Mouse (Mus musculus): ENCODE results near the gene Inafm1. TPM values are rescaled to one million over a fixed set of nuclear protein-coding genes. Genes with fewer than 3 reads are reported as not detected.
"Not testable (repeated sequence)": the region's sequence is repeated elsewhere in the genome, so short reads cannot be mapped to it uniquely, and the experiment has no call there.

Gene Inafm1
- polyA plus RNA-seq, 1 experiment from 2014 or later = 33.8 TPM

DNA sequence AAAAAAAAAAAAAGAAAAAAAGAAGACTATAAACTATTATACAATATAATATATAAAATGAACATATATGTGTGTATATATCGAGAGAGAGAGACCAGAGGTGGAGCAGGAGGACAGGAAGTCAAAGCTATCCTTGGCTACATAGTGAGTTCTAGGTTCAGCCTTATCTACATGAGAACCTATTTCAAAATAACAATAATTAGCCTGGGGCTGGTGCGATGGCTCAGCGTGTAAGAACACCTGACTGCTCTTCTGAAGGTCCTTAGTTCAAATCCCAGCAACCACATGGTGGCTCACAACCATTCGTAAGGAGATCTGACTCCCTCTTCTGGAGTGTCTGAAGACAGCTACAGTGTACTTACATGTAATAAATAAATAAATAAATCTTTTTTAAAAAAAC lies 17.5 kb downstream of the Inafm1 start:
- not testable (repeated sequence) for H3K9me3 ChIP-seq; ATAC-seq (ENCODE audit: low FRiP score); H3K36me3 ChIP-seq; H3K27me3 ChIP-seq; H3K9ac ChIP-seq; H3K4me2 ChIP-seq; H3K4me1 ChIP-seq (replicated peaks); H3K4me3 ChIP-seq; H3K27ac ChIP-seq
- 84% methylated on average over 4 of the region's 4 CpGs for WGBS

- H3K27ac ChIP-seq = no peak overlapping the region
- no peak overlapping the region for H3K9ac ChIP-seq
- H3K36me3 ChIP-seq = no peaks in the 10 kb centered on the region
- H3K9me3 ChIP-seq = no peaks in the 10 kb centered on the region
- peaks cover 5% of the 10 kb centered on the region; the same call in 1 of the 2 replicates for H3K27me3 ChIP-seq
- H3K4me3 ChIP-seq = no peak overlapping the region
- no peak overlapping the region for H3K4me2 ChIP-seq
- WGBS = 63% methylated on average over 4 of the region's 4 CpGs
- no peaks in the 10 kb centered on the region for H3K4me1 ChIP-seq (replicated peaks)
- ATAC-seq (ENCODE audit: low FRiP score) = no peak
Observed at GRCm38 (mm10) chr7:16254195-16254594, 19.2 kb downstream of the Inafm1 start.

DNA sequence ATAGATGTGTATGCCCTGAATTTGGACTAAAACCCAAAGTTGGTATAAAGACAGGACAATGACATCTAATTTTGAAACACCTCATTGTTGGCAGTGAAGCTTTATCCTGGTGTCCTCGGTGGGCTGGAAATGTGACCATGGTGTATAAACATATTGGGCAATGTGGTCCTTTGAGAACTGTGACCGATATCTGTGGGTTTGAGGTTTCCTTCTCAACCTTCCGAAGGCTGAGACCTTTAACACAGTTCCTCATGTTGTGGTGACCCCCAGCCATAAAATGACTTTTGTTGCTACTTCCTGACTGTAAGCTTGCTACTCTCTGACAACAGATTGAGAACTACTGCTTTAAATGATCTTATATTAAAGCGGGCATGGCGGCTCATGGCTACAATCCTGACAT lies 22.7 kb downstream of the Inafm1 start:
- Histone ChIP-seq H3K4me3 (no peak overlapping the region), H3K27ac (no peak overlapping the region), H3K4me1 (replicated peaks) (no peaks in the 10 kb centered on the region), H3K9ac (no peak overlapping the region), H3K9me3 (no peaks in the 10 kb centered on the region), H3K4me2 (no peak overlapping the region), H3K36me3 (no peaks in the 10 kb centered on the region), H3K27me3 (no peaks in the 10 kb centered on the region)
- ATAC-seq (ENCODE audit: low FRiP score) = no peak
- WGBS = 89% methylated on average over 5 of the region's 5 CpGs

- WGBS = 60% methylated on average over 2 of the region's 4 CpGs
- Histone ChIP-seq H3K4me2 (no peak overlapping the region), H3K36me3 (no peaks in the 10 kb centered on the region), H3K9me3 (no peaks in the 10 kb centered on the region), H3K9ac (no peak overlapping the region), H3K4me1 (replicated peaks) (no peaks in the 10 kb centered on the region), H3K27ac (no peak overlapping the region), H3K27me3 (no peaks in the 10 kb centered on the region), H3K4me3 (no peak overlapping the region)
- no peak for ATAC-seq (ENCODE audit: low FRiP score)
Observed at GRCm38 (mm10) chr7:16245958-16246357, 27.5 kb downstream of the Inafm1 start.

GRCm38 (mm10) chr7:16244067-16244466 lies 29.4 kb downstream of the Inafm1 start, which contains the start of gene C5ar2:
Gene C5ar2 (minus strand): TSS chr7:16244154.
- no peak within 1 kb of the TSS for H3K4me2 ChIP-seq
- no peaks in the 10 kb centered on the region for H3K27me3 ChIP-seq
- no peak for ATAC-seq (ENCODE audit: low FRiP score)
- no peak within 1 kb of the TSS for H3K4me3 ChIP-seq
- no peak within 1 kb of the TSS for H3K9ac ChIP-seq
- no peak within 1 kb of the TSS for H3K27ac ChIP-seq
- H3K9me3 ChIP-seq = no peaks in the 10 kb centered on the region
- 77% methylated on average over 5 of the region's 5 CpGs for WGBS
- H3K4me1 ChIP-seq (replicated peaks) = no peaks in the 10 kb centered on the region
- H3K36me3 ChIP-seq = no peaks in the 10 kb centered on the region

- Histone ChIP-seq H3K4me3 (no peak overlapping the region), H3K27me3 (no peaks in the 10 kb centered on the region), H3K36me3 (no peaks in the 10 kb centered on the region), H3K4me1 (replicated peaks) (no peaks in the 10 kb centered on the region), H3K9me3 (no peaks in the 10 kb centered on the region), H3K27ac (no peak overlapping the region), H3K9ac (no peak overlapping the region), H3K4me2 (no peak overlapping the region)
- 91% methylated on average over 6 of the region's 6 CpGs for WGBS
- no peak for ATAC-seq (ENCODE audit: low FRiP score)
Observed at GRCm38 (mm10) chr7:16242198-16242597, 31.2 kb downstream of the Inafm1 start.

- Histone ChIP-seq H3K27me3 (no peaks in the 10 kb centered on the region), H3K36me3 (no peaks in the 10 kb centered on the region), H3K4me1 (replicated peaks) (no peaks in the 10 kb centered on the region), H3K9ac (no peak overlapping the region), H3K27ac (no peak overlapping the region), H3K4me3 (no peak overlapping the region), H3K4me2 (no peak overlapping the region), H3K9me3 (no peaks in the 10 kb centered on the region)
- WGBS = 61% methylated on average over 11 of the region's 11 CpGs
- ATAC-seq (ENCODE audit: low FRiP score) = no peak
Observed at GRCm38 (mm10) chr7:16241787-16242186, 31.6 kb downstream of the Inafm1 start.

DNA sequence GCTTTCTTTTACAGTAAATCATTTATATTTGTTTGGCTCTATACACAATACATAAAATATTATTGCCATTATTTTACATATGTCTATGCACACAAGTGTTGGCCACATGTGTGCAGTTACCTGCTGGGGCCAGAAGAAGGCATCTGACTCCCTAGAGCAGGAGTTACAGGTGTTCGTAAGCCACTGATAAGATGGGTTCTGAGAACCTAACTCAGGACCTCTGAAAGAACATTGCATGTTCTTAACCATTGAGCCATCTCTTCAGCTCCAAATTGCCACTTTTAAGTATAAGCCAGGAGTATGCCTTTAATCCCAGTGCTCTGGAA lies 32.5 kb downstream of the Inafm1 start:
- H3K4me3 ChIP-seq = no peak overlapping the region
- no peak overlapping the region for H3K9ac ChIP-seq
- H3K36me3 ChIP-seq = no peaks in the 10 kb centered on the region
- H3K27ac ChIP-seq = no peak overlapping the region
- WGBS = 94% methylated on average over 1 of the region's 1 CpGs
- H3K4me2 ChIP-seq = no peak overlapping the region
- no peaks in the 10 kb centered on the region for H3K4me1 ChIP-seq (replicated peaks)
- H3K9me3 ChIP-seq = no peaks in the 10 kb centered on the region
- ATAC-seq (ENCODE audit: low FRiP score) = no peak
- no peaks in the 10 kb centered on the region for H3K27me3 ChIP-seq

- Histone ChIP-seq H3K27me3 (no peaks in the 10 kb centered on the region), H3K4me2 (no peak overlapping the region), H3K27ac (no peak overlapping the region), H3K9me3 (no peaks in the 10 kb centered on the region), H3K36me3 (no peaks in the 10 kb centered on the region), H3K4me1 (replicated peaks) (no peaks in the 10 kb centered on the region), H3K4me3 (no peak overlapping the region), H3K9ac (no peak overlapping the region)
- no peak for ATAC-seq (ENCODE audit: low FRiP score)
- 78% methylated on average over 7 of the region's 7 CpGs for WGBS
Observed at GRCm38 (mm10) chr7:16240281-16240977, 33.0 kb downstream of the Inafm1 start.

GRCm38 (mm10) chr7:16239554-16239997 lies 33.8 kb downstream of the Inafm1 start:
- Histone ChIP-seq H3K9ac (no peak overlapping the region), H3K4me1 (replicated peaks) (no peaks in the 10 kb centered on the region), H3K4me3 (no peak overlapping the region), H3K9me3 (no peaks in the 10 kb centered on the region), H3K4me2 (no peak overlapping the region), H3K27ac (no peak overlapping the region), H3K36me3 (no peaks in the 10 kb centered on the region), H3K27me3 (no peaks in the 10 kb centered on the region)
- 63% methylated on average over 9 of the region's 9 CpGs for WGBS
- ATAC-seq (ENCODE audit: low FRiP score) = no peak

GRCm38 (mm10) chr7:16229869-16230268 lies 43.5 kb downstream of the Inafm1 start:
- H3K27me3 ChIP-seq = no peaks in the 10 kb centered on the region
- no peak overlapping the region for H3K9ac ChIP-seq
- H3K4me1 ChIP-seq (replicated peaks) = no peaks in the 10 kb centered on the region
- no peak overlapping the region for H3K4me2 ChIP-seq
- no peak overlapping the region for H3K27ac ChIP-seq
- H3K36me3 ChIP-seq = no peaks in the 10 kb centered on the region
- no peaks in the 10 kb centered on the region for H3K9me3 ChIP-seq
- no peak for ATAC-seq (ENCODE audit: low FRiP score)
- no peak overlapping the region for H3K4me3 ChIP-seq
- 56% methylated on average over 5 of the region's 5 CpGs for WGBS
